ENCODE assay signal across 9 mouse cellular contexts in genomic region chr3:138686636-138687230, GRCm38 (mm10). TPM values are rescaled to one million over a fixed set of nuclear protein-coding genes. Genes with fewer than 3 reads are reported as not detected.
A peak's percentile ranks its signal among the peaks of the same experiment; 100 is the strongest.
DNase-seq lines count a peak whose midpoint lies in the region.
"Had no signal": no experiment of that assay in that cellular context is flagged by ENCODE, and none has a peak within 500 bp of the region (broad histone marks: within the 10 kb centered on the region; RNA-seq: fewer than 3 reads in every experiment).

No protein-coding gene starts in this region.

- intact Hi-C loops in left cerebral cortex, postnatal 14 days (cut with DNase I): no loop called here

- DNase-seq in right cerebral cortex, adult 18-20 months: peak; percentile 55
- DNase-seq in right cerebral cortex, postnatal 4 days: no peak
- DNase-seq in brain, adult 2 months (ENCODE audit: low read depth, low spot score): peak; percentile 77
- DNase-seq in left cerebral cortex, postnatal 14 days (ENCODE audit: low spot score in 2 of 2): peak; percentile 24 to 58
- DNase-seq in telencephalon, adult 2 months (ENCODE audit: low read depth, low spot score): peak; percentile 63
- DNase-seq in MN1 (ENCODE audit: low spot score): no peak
- DNase-seq in heart, adult 9 months (ENCODE audit: low spot score in 2 of 2): no peak
- DNase-seq: cerebellum, postnatal 25 days; thymus, postnatal 14 days had no signal

RNA-seq across cellular contexts. Expression of gene Tspan5, which starts 55.3 kb away (rescaled TPM):
- total RNA-seq in left cerebral cortex, postnatal 14 days (2021): 100 to 1,000 TPM; 215 to 238 TPM

Comparison
In these comparisons a context has a peak if more than half of its experiments do, and no peak if none do; other contexts are left out.
1. DNase-seq: peak in right cerebral cortex, adult 18-20 months (single experiment), brain, adult 2 months (single experiment), left cerebral cortex, postnatal 14 days (2 of 2) and telencephalon, adult 2 months (single experiment); none in right cerebral cortex, postnatal 4 days (single experiment), MN1 (single experiment) and heart, adult 9 months (0 of 2).